Mouse (Mus musculus): ENCODE results near the gene Olfr70. TPM values are rescaled to one million over a fixed set of nuclear protein-coding genes. Genes with fewer than 3 reads are reported as not detected.
A peak's percentile ranks its signal among the peaks of the same experiment; 100 is the strongest.

The Olfr70 gene
- polyA plus RNA-seq, 1 experiment = not detected

DNA sequence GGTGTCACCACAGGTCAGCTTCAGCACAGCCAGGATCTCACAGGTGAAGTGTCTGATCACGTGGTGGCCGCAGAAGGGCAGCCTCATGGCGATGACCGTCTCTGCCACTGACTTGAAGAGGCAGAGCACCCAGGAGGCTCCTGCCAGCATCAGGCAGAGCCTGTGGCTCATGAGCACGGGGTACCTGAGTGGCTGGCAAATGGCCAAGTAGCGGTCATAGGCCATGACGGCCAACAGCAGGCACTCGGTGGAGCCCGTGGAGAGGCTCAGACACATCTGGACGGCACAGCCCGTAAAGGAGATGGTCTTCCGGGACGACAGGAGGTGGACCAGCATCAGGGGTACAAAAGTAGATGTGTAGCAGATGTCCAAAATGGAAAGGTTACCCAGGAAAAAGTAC lies 5.4 kb upstream of the Olfr70 start:
- H3K4me3 ChIP-seq (replicated peaks; ENCODE audit: insufficient read depth, low read depth, low read length) = no peak overlapping the region
- no peak for DNase-seq
- H3K27ac ChIP-seq (ENCODE audit: insufficient read depth, low read length) = no peak overlapping the region
- no peaks in the 10 kb centered on the region for H3K27me3 ChIP-seq (ENCODE audit: control insufficient read depth, insufficient read depth, low read length)
- 72% methylated on average over 13 of the region's 13 CpGs for WGBS
- peaks cover 13% of the 10 kb centered on the region for H3K4me1 ChIP-seq (ENCODE audit: control insufficient read depth, insufficient read depth, low read length)
- TF ChIP-seq POLR2A (IDR thresholded peaks at IDR 0.05; ENCODE audit: borderline replicate concordance, insufficient read depth, low read length) (no peak), CTCF (IDR thresholded peaks at IDR 0.05; ENCODE audit: borderline replicate concordance, insufficient read depth, low read depth, low read length) (no peak)

DNA sequence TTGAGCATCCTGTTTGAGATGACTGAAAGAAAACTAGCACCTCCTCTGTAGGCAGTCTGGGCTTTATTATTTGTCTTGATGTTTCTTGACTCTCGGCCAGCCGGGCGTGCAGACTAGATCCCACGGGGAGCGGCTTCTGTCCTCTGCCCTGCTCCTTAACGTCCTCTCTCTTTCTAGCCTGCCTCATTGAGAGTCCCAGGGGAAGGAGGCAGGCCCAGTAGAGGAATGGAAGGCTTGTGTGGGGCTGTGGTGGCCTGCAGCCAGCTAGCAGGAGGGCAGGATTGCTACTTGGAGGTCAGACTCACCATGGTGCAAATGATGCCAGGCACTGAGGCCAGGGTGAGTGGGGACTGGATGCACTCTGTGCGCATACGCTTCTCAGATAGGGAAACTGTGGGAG lies 3.2 kb upstream of the Olfr70 start:
- Histone ChIP-seq H3K4me1 (ENCODE audit: control insufficient read depth, insufficient read depth, low read length) (peaks cover 13% of the 10 kb centered on the region), H3K27ac (ENCODE audit: insufficient read depth, low read length) (no peak overlapping the region), H3K27me3 (ENCODE audit: control insufficient read depth, insufficient read depth, low read length) (no peaks in the 10 kb centered on the region), H3K4me3 (replicated peaks; ENCODE audit: insufficient read depth, low read depth, low read length) (no peak overlapping the region)
- WGBS = 59% methylated on average over 8 of the region's 8 CpGs
- DNase-seq = no peak
- TF ChIP-seq CTCF (IDR thresholded peaks at IDR 0.05; ENCODE audit: borderline replicate concordance, insufficient read depth, low read depth, low read length) (no peak), POLR2A (IDR thresholded peaks at IDR 0.05; ENCODE audit: borderline replicate concordance, insufficient read depth, low read length) (no peak)

DNA sequence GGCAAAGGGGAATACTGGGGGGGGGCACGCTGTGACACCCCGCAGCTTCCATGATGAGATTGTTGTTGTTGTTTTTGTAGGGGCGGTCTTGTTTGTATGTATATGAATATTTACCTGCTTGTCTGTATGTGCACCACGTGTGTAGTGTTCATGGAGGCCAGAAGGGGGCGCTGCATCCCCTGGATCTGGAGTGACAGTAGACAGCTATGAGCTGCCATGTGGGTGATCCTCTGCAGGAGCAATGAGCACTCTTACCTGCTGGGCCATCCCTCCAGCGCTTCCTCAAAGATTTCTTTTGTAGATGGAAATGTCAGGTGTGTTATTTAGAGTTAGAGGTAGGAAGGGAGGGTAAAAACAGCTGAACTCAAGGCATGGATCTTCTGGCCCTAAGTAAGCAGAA lies 2.8 kb upstream of the Olfr70 start:
- DNase-seq = no peak
- peaks cover 13% of the 10 kb centered on the region for H3K4me1 ChIP-seq (ENCODE audit: control insufficient read depth, insufficient read depth, low read length)
- TF ChIP-seq POLR2A (IDR thresholded peaks at IDR 0.05; ENCODE audit: borderline replicate concordance, insufficient read depth, low read length) = no peak
- peak; percentile 20; the same call in 1 of the 2 replicates for TF ChIP-seq CTCF (IDR thresholded peaks at IDR 0.05; ENCODE audit: borderline replicate concordance, insufficient read depth, low read depth, low read length)
- no peak overlapping the region for H3K27ac ChIP-seq (ENCODE audit: insufficient read depth, low read length)
- WGBS = 74% methylated on average over 6 of the region's 6 CpGs
- no peak overlapping the region for H3K4me3 ChIP-seq (replicated peaks; ENCODE audit: insufficient read depth, low read depth, low read length)
- H3K27me3 ChIP-seq (ENCODE audit: control insufficient read depth, insufficient read depth, low read length) = no peaks in the 10 kb centered on the region

DNA sequence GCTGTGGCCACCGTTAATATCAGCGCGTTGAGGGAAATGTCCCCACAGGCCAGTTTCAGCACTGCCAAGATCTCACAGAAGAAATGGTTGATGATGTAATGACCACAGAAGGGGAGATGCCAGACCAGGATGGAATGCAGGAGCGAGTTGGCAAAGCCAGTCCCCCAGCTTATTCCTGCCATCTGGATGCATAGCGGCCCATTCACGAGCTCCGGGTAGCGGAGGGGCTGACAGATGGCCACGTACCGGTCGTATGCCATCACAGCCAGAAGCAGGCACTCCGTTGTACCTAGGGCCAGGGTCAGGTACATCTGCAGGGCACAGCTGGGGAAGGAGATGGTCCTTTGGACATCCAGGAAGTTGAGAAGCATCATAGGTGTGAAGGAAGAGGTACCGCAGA lies 4.0 kb downstream of the Olfr70 start:
- Histone ChIP-seq H3K27me3 (ENCODE audit: control insufficient read depth, insufficient read depth, low read length) (no peaks in the 10 kb centered on the region), H3K4me3 (replicated peaks; ENCODE audit: insufficient read depth, low read depth, low read length) (no peak overlapping the region), H3K27ac (ENCODE audit: insufficient read depth, low read length) (no peak overlapping the region), H3K4me1 (ENCODE audit: control insufficient read depth, insufficient read depth, low read length) (peaks cover 21% of the 10 kb centered on the region)
- DNase-seq = peak; percentile 63 to 76
- TF ChIP-seq POLR2A (IDR thresholded peaks at IDR 0.05; ENCODE audit: borderline replicate concordance, insufficient read depth, low read length) = no peak
- TF ChIP-seq CTCF (IDR thresholded peaks at IDR 0.05; ENCODE audit: borderline replicate concordance, insufficient read depth, low read depth, low read length) = no peak
- 22% methylated on average over 13 of the region's 13 CpGs for WGBS

DNA sequence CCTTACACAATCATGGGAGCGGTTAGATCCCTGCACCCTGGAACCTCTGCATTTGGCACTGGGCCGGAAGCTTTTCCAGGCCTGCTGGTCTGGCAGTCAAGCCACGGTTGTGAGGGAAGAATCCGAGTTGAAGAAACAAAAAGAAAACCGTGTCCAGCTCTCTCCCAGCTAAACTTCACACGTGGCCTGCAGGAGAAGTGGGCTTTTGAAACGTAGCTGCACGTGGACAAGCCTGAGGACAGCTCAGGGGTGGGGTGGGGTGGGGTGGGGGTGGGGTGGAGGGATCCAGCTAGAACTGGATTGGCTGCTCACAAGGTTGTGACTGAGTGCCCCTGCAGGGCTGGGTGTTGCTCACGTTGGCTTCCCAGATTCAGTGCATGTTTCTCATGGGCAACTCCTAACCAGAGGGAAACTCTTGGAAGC lies 5.3 kb downstream of the Olfr70 start:
- 60% methylated on average over 9 of the region's 9 CpGs for WGBS
- Histone ChIP-seq H3K27me3 (ENCODE audit: control insufficient read depth, insufficient read depth, low read length) (no peaks in the 10 kb centered on the region), H3K4me1 (ENCODE audit: control insufficient read depth, insufficient read depth, low read length) (peaks cover 27% of the 10 kb centered on the region), H3K4me3 (replicated peaks; ENCODE audit: insufficient read depth, low read depth, low read length) (no peak overlapping the region), H3K27ac (ENCODE audit: insufficient read depth, low read length) (no peak overlapping the region)
- no peak for TF ChIP-seq POLR2A (IDR thresholded peaks at IDR 0.05; ENCODE audit: borderline replicate concordance, insufficient read depth, low read length)
- TF ChIP-seq CTCF (IDR thresholded peaks at IDR 0.05; ENCODE audit: borderline replicate concordance, insufficient read depth, low read depth, low read length) = no peak
- no peak for DNase-seq

DNA sequence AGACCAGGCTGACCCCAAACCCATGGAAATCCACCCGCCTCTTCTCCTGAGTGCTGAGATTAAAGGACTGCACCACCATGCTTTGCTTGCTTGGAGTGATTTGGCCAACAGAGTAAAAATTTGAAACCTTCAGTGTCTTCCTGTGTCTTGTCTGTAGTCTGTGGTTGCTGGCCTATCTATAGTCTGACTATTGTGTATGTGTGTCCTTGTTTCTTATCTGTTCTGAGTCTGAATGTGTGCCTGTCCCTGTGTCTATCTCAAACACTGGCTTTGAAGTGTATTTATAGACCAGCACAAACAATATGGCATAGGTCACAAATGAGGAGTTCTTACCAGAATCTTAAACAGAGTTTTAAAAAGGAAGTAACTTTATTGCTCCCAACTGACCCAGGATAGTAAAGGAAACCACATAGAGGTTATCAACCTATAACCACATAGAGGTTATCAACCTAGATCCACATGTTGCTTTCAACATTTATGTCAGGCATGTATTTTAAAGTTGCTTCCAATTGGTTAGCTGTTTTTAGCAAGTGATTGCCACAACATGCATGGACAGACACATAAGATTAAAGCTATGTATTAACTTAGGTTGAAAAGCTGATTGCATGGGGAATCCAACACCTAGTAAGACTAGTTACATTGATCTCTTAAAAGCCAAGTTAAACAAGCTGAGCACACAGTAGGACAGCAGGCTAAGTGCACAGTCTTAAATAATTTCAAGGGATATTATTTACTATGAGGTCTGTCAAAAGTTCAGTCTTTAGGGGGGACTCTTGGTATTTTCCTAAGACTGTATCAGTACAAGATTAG lies 6.0 kb downstream of the Olfr70 start:
- 100% methylated on average over 1 of the region's 1 CpGs for WGBS
- Histone ChIP-seq H3K27me3 (ENCODE audit: control insufficient read depth, insufficient read depth, low read length) (no peaks in the 10 kb centered on the region), H3K27ac (ENCODE audit: insufficient read depth, low read length) (no peak overlapping the region), H3K4me1 (ENCODE audit: control insufficient read depth, insufficient read depth, low read length) (peaks cover 33% of the 10 kb centered on the region), H3K4me3 (replicated peaks; ENCODE audit: insufficient read depth, low read depth, low read length) (no peak overlapping the region)
- TF ChIP-seq POLR2A (IDR thresholded peaks at IDR 0.05; ENCODE audit: borderline replicate concordance, insufficient read depth, low read length) = no peak
- TF ChIP-seq CTCF (IDR thresholded peaks at IDR 0.05; ENCODE audit: borderline replicate concordance, insufficient read depth, low read depth, low read length) = no peak
- no peak for DNase-seq

DNA sequence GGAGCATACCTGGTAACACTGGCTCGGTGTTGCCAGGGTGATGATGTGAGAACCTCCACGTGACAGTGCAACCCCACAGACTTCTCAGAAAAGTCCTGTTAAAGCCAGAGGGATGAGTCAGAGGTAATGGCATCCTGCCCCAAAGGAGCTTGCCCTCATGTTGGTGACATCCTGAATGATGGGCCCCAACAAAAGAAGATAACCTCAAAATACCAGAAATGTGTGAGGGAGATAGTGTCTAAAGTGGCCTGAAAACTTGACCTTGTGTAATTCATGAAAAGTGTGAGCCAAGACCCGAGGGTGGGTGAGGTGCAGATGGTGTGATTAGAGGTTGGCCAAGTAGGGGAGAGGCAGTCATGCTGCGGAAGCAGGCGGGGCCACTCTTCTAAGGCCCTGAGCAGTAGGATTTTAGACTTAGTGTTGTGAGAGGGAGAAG lies 6.8 kb downstream of the Olfr70 start:
- peak in 1 of 2 experiments; percentile 57 for DNase-seq
- TF ChIP-seq CTCF (IDR thresholded peaks at IDR 0.05; ENCODE audit: borderline replicate concordance, insufficient read depth, low read depth, low read length) (no peak), POLR2A (IDR thresholded peaks at IDR 0.05; ENCODE audit: borderline replicate concordance, insufficient read depth, low read length) (no peak)
- 40% methylated on average over 5 of the region's 5 CpGs for WGBS
- H3K4me3 ChIP-seq (replicated peaks; ENCODE audit: insufficient read depth, low read depth, low read length) = no peak overlapping the region
- no peaks in the 10 kb centered on the region for H3K27me3 ChIP-seq (ENCODE audit: control insufficient read depth, insufficient read depth, low read length)
- H3K4me1 ChIP-seq (ENCODE audit: control insufficient read depth, insufficient read depth, low read length) = peaks cover 37% of the 10 kb centered on the region
- no peak overlapping the region for H3K27ac ChIP-seq (ENCODE audit: insufficient read depth, low read length)

DNA sequence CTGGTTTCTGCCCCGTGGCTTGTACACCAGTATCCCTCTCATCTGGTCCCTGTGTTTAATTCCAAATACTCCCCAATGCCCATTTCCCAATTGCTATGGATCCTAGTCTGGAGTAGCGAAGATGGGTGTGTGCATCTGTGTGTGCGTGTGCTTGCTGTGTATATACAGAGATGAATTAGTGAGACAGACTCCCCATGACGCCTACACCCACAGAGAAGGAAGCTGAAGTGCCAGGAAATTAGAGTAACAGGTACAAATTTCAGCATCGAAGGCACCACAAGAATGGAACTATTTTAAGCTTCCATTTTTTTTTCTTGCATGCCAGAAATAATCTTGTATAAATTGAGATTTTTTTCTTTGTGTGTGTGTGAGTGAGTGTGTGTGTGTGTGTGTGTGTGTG lies 9.6 kb downstream of the Olfr70 start:
- WGBS = 50% methylated on average over 5 of the region's 5 CpGs
- Histone ChIP-seq H3K27ac (ENCODE audit: insufficient read depth, low read length) (no peak overlapping the region), H3K4me1 (ENCODE audit: control insufficient read depth, insufficient read depth, low read length) (peaks cover 25% of the 10 kb centered on the region), H3K4me3 (replicated peaks; ENCODE audit: insufficient read depth, low read depth, low read length) (no peak overlapping the region), H3K27me3 (ENCODE audit: control insufficient read depth, insufficient read depth, low read length) (no peaks in the 10 kb centered on the region)
- DNase-seq = no peak
- no peak for TF ChIP-seq POLR2A (IDR thresholded peaks at IDR 0.05; ENCODE audit: borderline replicate concordance, insufficient read depth, low read length)
- no peak for TF ChIP-seq CTCF (IDR thresholded peaks at IDR 0.05; ENCODE audit: borderline replicate concordance, insufficient read depth, low read depth, low read length)

All from cerebellum, adult 2 months (tissue).